Mouse (Mus musculus) CD4-positive, CD25-positive, alpha-beta regulatory T cell, adult 9 weeks (primary cell): ENCODE data around the gene Olfr624. TPM values are rescaled to one million over a fixed set of nuclear protein-coding genes. Genes with fewer than 3 reads are reported as not detected.

ENCODE experiments used
- polyA plus RNA-seq: library from polyadenylated mRNA; unstranded; fragments of 100-300 nt; shearing (Covaris generic); gene quantifications from one replicate; pipeline ENCODE4 v1.2.1, GENCODE M21; 2017

Gene Olfr624
- not detected for polyA plus RNA-seq

GRCm38 (mm10) chr7:103671091-103671490 lies at the start of gene Olfr624:
Gene Olfr624 (minus strand): TSS chr7:103671191.

DNA sequence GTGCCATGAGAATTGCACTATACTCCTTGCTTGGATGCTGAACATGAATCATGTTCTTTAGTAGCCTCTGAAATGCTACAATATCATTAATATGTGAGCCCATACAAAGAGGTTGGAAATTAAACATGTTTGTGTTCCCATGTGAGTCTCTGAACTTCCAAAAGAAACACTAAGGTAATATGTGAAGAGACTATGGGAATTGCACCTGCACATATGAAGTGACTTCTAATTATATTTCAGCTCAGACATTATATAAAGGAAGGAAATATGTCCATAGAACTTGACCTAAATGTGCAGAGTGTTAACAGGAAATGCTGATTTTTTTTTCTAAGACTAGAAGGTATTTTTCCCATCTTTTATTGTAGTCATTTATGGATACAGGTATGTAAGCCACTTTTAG lies 43.4 kb upstream of the Olfr624 start, which contains the start of gene Olfr243:
Gene Olfr243 (plus strand): TSS at position 301 of the 400 bp plus-strand sequence.

DNA sequence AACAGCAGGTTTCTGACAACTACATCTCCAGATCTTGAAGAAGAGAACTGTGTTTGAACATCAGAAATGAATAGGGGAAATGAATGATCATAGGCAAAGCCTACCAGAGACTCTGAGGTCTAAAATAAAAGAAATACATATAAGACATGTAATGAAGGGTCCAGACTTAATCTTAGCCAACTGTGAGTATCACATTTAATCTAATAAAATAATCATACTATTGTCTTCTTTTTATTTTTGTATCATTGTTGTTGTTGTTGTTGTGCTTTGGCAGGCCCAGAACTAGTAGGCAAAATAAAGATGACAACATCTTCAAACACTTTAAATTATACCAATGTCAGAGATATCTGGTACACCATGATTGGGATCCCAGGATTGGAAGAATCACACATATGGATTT lies 11.4 kb upstream of the Olfr624 start, which contains the start of gene Olfr625-ps1:
Gene Olfr625-ps1 (plus strand): TSS at position 301 of the 400 bp plus-strand sequence.

DNA sequence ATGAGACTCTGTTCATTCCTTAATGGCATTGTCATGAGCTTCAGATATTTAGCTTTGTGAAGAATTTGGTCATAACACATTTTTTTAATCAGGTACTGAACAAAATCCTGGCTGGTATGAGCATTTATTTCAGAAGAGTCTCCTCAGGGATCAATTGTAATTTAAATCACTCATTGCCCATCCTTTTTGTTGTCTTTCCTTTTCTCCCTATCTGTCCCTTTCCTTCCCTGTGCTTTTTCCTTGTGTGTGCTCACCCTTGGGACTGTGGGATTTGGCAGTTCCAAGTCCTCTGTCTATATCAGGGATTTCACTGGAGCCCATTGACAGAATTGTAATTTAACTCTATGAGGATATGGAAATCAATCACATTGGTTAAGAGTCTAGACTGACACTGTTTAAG lies 7.4 kb downstream of the Olfr624 start, which contains the start of gene Olfr623:
Gene Olfr623 (minus strand): TSS at position 101 of the 400 bp plus-strand sequence.

GRCm38 (mm10) chr7:103642602-103643001 lies 28.4 kb downstream of the Olfr624 start, which contains the start of gene Olfr622:
Gene Olfr622 (minus strand): TSS chr7:103642702.

Other genes with a start within 250 kb of the Olfr624 start
- not detected for gene Olfr605, start 225.8 kb downstream of the Olfr624 start, polyA plus RNA-seq
- gene Olfr606, start 222.1 kb downstream of the Olfr624 start, polyA plus RNA-seq, result not detected
- 0.11 TPM for gene Olfr607, start 207.0 kb downstream of the Olfr624 start, polyA plus RNA-seq
- not detected for gene Olfr608, start 201.3 kb downstream of the Olfr624 start, polyA plus RNA-seq
- not detected for gene Olfr609, start 173.1 kb downstream of the Olfr624 start, polyA plus RNA-seq
- gene Olfr610, start 159.1 kb downstream of the Olfr624 start, polyA plus RNA-seq, result not detected
- not detected for gene Olfr611, start 150.3 kb downstream of the Olfr624 start, polyA plus RNA-seq
- gene Olfr612, start 128.5 kb downstream of the Olfr624 start, polyA plus RNA-seq, result not detected
- gene Olfr613, start 123.1 kb downstream of the Olfr624 start, polyA plus RNA-seq, result not detected
- not detected for gene Olfr615, start 115.1 kb downstream of the Olfr624 start, polyA plus RNA-seq
- gene Olfr616, start 102.0 kb downstream of the Olfr624 start, polyA plus RNA-seq, result not detected
- gene Olfr617, start 98.1 kb downstream of the Olfr624 start, polyA plus RNA-seq, result not detected
- gene Olfr618, start 81.1 kb downstream of the Olfr624 start, polyA plus RNA-seq, result not detected
- not detected for gene Olfr619, start 70.6 kb downstream of the Olfr624 start, polyA plus RNA-seq
- gene Olfr620, start 58.7 kb downstream of the Olfr624 start, polyA plus RNA-seq, result 0.12 TPM
- not detected for gene Olfr622, start 28.5 kb downstream of the Olfr624 start, polyA plus RNA-seq
- not detected for gene Olfr623, start 7.5 kb downstream of the Olfr624 start, polyA plus RNA-seq
- not detected for gene Olfr625-ps1, start 11.5 kb upstream of the Olfr624 start, polyA plus RNA-seq
- gene Olfr243, start 43.5 kb upstream of the Olfr624 start, polyA plus RNA-seq, result not detected
- gene Olfr628, start 59.2 kb upstream of the Olfr624 start, polyA plus RNA-seq, result not detected
- gene Olfr629, start 73.8 kb upstream of the Olfr624 start, polyA plus RNA-seq, result not detected
- not detected for gene Olfr630, start 86.1 kb upstream of the Olfr624 start, polyA plus RNA-seq
- not detected for gene Olfr69, start 100.4 kb upstream of the Olfr624 start, polyA plus RNA-seq
- 0.09 TPM for gene Olfr68, start 108.5 kb upstream of the Olfr624 start, polyA plus RNA-seq
- not detected for gene Olfr67, start 120.6 kb upstream of the Olfr624 start, polyA plus RNA-seq
- gene Hbb-bt, start 142.8 kb upstream of the Olfr624 start, polyA plus RNA-seq, result 19.9 TPM
- gene Hbb-bs, start 156.9 kb upstream of the Olfr624 start, polyA plus RNA-seq, result 82.8 TPM
- gene Hbb-bh2, start 169.3 kb upstream of the Olfr624 start, polyA plus RNA-seq, result not detected
- gene Hbb-bh1, start 172.0 kb upstream of the Olfr624 start, polyA plus RNA-seq, result not detected
- not detected for gene Hbb-y, start 182.0 kb upstream of the Olfr624 start, polyA plus RNA-seq
- gene Olfr66, start 215.1 kb upstream of the Olfr624 start, polyA plus RNA-seq, result not detected
- not detected for gene Olfr64, start 223.3 kb upstream of the Olfr624 start, polyA plus RNA-seq
- gene Olfr65, start 232.3 kb upstream of the Olfr624 start, polyA plus RNA-seq, result not detected